Mouse (Mus musculus): ENCODE results near the gene Gpd1.

GRCm38 (mm10) chr15:99725341-99726155, 8.2 kb downstream of the Gpd1 start, which contains the start of gene Cox14:
- peak; percentile 91 for TF ChIP-seq CTCF (IDR thresholded peaks at IDR 0.05; ENCODE audit: borderline replicate concordance, control insufficient read depth, extremely low read depth, insufficient read depth, low read length, poor library complexity)
- TF ChIP-seq POLR2A (IDR thresholded peaks at IDR 0.05; ENCODE audit: control insufficient read depth, extremely low read depth, insufficient read depth, low read length, poor library complexity): peak; percentile 49; the same call in 1 of the 2 replicates

Data from thymus, adult 2 months (tissue).